Mouse (Mus musculus): ENCODE measurements around the gene Dnajc11.

- TF ChIP-seq GATA1 (IDR thresholded peaks at IDR 0.05; ENCODE audit: borderline replicate concordance, low read length) = no peak
- TF ChIP-seq FLI1 (IDR thresholded peaks at IDR 0.05; ENCODE audit: low read length) = no peak
Observed at GRCm38 (mm10) chr4:151905621-151906020, 27.9 kb upstream of the Dnajc11 start.

Data from megakaryocyte, embryonic 14.5 days (primary cell).